Mouse (Mus musculus) neural tube, embryonic 10.5 days (tissue): ENCODE results near the gene Rbm6.

ENCODE experiments used
- DNase-seq: peaks from one replicate; pipeline ENCODE4 v3.0.0-alpha.2; 2017; ENCODE audit warnings: low spot score; ENCODE audit errors: extremely low spot score

The Rbm6 gene

DNA sequence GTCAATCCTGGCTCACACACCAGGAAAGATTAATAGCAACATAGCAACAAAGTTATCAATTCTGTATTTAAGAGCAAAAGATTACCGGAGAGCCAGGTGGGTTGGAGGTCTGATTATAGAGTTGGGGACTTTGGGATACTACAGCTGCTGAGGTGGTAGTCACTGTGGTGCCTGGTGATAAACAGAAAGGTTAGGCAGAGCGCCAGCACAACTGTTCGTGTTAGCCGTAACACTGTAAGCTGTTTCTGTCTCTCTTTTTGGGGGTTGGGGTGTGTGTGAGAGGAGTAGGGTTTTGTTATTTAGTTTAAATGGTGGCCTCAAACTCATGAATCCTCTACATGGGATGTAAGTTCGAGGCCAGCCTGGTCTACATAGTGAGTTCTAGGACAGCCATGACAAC is 122.7 kb downstream of the Rbm6 start:
- no peak for DNase-seq

GRCm38 (mm10) chr9:107748063-107748462 is 125.0 kb downstream of the Rbm6 start:
- DNase-seq = no peak

GRCm38 (mm10) chr9:107747310-107747709 is 125.7 kb downstream of the Rbm6 start:
- DNase-seq = no peak

GRCm38 (mm10) chr9:107746679-107747078 is 126.4 kb downstream of the Rbm6 start:
- DNase-seq = no peak

- no peak for DNase-seq
Observed at GRCm38 (mm10) chr9:107744061-107744460, 129.0 kb downstream of the Rbm6 start.

- peak; percentile 62 for DNase-seq
Observed at GRCm38 (mm10) chr9:107738841-107739202, 134.2 kb downstream of the Rbm6 start.

DNA sequence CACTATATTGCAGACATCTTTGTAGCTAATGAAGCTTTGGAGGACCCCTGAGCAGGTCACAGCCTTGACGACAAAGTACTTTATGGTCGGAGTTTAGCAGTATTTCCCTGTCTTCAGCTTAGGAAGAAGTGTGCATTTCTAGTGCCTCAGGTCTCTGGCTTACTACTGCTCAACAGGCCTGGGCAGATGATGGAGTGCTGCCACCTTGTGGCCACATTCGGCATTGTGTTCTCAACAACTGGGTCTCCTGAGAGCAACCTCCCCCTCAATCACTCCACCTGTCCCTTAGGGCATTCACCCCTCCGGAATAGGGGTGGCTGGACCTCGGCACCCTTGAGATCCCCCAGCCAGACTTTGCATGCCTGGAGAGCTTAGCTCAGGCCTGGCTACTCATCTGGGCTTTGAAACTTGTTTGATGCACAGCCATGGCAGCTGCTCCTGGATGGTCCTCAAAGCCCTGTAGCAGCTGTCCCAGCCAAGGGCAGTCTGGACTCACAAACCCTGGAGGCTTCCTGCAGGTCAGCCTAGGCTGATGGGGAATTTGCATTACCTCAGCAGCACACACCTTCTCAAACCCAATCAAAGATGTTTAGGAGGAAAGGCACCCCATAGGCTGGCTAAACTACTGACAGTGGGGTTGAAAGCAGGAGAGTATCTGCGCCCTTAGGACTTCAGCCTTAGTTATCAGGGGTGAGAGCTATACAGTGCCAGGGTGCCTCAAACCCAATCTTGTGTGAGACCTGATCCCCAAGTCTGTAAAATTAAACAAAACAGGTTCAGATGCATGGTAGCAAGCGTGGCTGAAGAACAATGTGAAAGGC is 134.8 kb downstream of the Rbm6 start:
- DNase-seq = peak; percentile 96

DNA sequence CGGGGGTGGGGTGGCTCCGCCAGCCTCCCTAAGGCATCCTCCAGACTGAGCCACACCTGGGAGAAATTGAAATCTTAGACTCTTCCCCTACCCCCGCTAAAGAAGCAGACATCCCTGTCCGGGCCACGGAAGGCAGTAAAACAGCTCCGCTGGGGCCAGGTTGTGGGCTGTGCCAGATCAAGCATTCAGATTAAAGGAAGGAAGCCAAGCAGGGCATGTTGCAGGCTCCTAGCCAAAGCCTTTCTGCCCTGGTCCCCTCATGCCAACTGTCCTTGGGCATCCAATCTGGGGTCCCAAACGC is 136.9 kb downstream of the Rbm6 start:
- DNase-seq = peak; percentile 49

DNA sequence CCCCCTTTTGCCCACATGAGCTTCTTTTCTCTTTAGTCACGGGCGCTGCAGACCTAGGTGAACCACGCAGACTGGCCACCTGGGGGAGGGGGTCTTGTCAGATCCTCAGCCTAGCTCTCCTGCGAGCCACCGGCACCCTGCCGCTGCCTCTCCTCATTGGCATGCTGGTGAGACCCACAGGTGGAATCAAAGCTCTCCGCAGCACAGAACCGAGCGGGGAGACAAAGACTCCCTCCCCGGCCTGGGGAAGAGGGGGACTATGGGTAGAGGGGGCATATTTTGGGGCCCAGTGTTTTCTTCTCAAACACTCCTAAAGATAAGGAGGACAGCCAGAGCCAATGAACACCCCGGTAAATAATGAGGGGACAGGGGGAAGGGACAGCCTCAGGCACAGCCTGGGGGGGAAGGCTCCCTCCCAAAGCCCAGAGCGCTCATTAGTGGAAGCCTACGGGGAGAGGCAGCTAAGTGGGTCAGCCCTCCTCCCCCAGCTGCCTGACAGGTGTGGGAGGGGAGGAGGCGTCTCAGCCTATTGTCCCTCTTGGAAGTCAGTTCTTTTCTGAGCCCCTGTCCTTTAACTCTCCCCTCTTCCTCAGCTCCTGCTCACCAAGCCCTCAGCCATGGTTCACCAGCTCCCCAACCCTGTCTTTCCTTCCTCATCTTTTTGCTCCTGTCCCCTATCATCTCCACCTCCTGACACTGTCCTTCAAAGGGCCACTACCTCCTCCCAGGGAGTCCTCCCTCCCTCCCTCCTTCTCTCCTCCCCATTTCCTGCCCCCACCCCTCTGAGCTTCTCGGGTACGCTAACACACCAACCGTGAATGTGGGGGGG is 137.5 kb downstream of the Rbm6 start:
- DNase-seq = no peak

DNA sequence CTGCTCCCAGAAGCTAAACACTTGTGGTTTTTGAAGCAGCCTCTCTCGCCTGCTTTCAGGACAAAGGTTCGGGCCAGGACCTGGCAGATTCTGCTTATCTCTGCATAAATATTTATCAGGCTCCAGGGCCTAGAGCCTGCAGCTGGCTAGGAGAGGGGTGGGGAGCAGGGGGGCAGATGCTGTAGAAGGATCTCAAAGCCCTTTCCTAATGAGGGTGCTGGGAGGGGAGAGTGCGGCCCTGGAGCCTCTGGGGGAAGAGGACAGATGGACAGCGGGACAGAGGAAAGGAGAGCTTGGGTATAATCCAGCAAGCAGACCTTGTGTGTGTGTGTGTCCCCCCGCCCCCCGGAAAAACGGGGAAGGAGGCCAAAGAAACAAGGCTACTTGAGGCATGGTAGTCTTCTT is 138.5 kb downstream of the Rbm6 start:
- no peak for DNase-seq

GRCm38 (mm10) chr9:107729709-107730108 is 143.3 kb downstream of the Rbm6 start:
- no peak for DNase-seq

DNA sequence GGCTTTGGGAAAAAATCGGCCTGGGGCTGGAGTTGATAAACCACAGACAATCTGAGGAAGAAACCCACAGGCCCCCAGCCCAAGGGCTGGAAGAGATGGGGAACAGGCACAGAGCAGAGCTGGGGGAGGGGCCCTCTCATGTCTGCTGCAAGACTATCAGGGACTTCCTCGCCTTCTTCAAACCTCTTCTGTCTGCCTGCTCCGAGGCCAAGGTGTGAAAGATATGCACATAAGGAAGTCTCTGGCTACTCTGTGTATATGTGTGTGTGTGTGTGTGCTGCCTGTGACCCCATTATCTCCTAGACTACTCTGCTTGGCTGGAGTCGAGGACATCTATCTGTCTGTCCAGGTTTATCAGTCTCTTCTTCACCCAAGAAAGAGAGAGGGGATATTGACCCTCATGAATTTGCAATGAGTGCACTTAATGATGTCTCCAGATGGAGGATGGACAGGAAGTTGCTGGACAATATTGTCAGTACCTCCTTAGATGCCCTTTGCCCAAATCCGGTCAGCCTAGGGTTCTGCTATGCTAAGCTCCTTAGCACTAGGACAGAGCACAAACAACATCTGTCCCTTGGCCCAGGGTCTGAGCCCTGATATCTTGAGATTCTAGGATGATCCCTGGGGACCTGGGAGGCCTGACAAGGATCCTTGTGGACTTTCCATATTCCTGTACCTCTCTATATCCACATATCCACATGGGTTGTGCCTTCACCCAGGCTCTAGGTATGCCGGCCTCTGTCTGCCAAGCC is 143.9 kb downstream of the Rbm6 start:
- DNase-seq = no peak

GRCm38 (mm10) chr9:107727041-107727440 is 146.0 kb downstream of the Rbm6 start:
- no peak for DNase-seq

- DNase-seq = no peak
Observed at GRCm38 (mm10) chr9:107724796-107725195, 148.2 kb downstream of the Rbm6 start.

DNA sequence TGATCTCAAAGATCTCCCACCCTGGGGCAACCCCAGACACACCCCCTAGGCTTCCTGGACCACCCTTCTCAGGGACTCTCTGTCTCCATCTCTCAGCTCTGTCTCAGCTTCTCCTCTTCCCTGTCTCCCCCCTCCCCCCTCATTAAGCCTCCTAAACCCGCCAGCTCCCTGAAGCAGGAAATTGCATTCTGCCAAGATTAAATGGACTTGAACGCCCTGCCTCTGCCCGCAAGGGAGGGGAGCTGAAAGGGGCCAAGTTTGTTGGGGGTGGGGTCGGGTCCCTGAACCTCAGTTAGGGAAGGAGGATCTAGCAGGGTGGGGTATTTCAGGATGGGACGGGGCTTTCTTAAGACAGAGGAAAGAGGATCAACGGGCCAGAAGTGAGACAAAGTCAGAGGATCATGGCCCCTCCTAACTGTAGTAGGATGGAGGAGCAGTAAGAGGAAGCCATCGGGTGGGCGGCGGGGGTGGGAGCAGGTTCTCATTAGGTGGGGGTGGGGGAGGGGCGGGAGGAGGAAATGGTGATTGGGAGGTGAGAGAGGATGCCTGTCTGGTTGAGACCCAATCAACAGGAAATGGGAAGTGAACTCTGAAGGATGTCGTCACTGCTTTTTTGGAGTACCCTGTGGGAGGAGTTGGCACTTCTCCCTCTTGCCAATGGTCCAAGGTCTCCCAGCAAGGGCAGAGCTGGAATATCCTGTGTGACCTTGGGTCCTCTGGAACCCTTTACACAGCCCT is 149.1 kb downstream of the Rbm6 start:
- DNase-seq = peak; percentile 46
